Mouse (Mus musculus) kidney, adult 2 months (tissue): ENCODE data around the gene Gm39653.

Experiments used
- CTCF ChIP-seq: fragments of 200-500 bp; conservative IDR thresholded peaks from 2 replicates; pipeline ENCODE4 v1.5.1; 2011; ENCODE audit warnings: low read depth, mild to moderate bottlenecking, control low read depth, low read length, moderate library complexity, mixed read lengths; ENCODE audit not compliant: insufficient read depth, insufficient read length
- POLR2A ChIP-seq: fragments of 200-500 bp; IDR thresholded peaks from one replicate; pipeline ENCODE4 v1.6.1; 2011; ENCODE audit warnings: low read depth, low read length, control low read depth

GRCm38 (mm10) chr1:63615668-63616067 lies at the start of gene Gm39653:
- TF ChIP-seq CTCF = no peak
- TF ChIP-seq POLR2A = no peak
